Mouse (Mus musculus) spleen, postnatal 36 days (tissue): ENCODE measurements at regions not wholly inside any gene's neighbourhood (a gene's known extent, or its start where the extent isn't known, plus 50 kb on each side); places are given as distances from the start of the nearest gene placed in this dataset.
"Not testable (repeated sequence)": the region's sequence is repeated elsewhere in the genome, so short reads cannot be mapped to it uniquely, and the experiment has no call there.

Source experiments
- DNase-seq, 2 experiments: peaks; one replicate each; pipeline ENCODE4 v3.0.0; 2022; ENCODE audit warnings: low spot score in 2 of 2, mixed read lengths in 1 of 2

- no peak for DNase-seq
Observed at GRCm38 (mm10) chr11:63211501-63211900, 82.7 kb downstream of the Pmp22 start.

- peak; percentile 13 to 21 for DNase-seq
Observed at GRCm38 (mm10) chr11:63213043-63213442, 84.3 kb downstream of the Pmp22 start.

- no peak for DNase-seq
Observed at GRCm38 (mm10) chr11:63213901-63214425, 85.2 kb downstream of the Pmp22 start.

GRCm38 (mm10) chr11:63215993-63216392, 87.2 kb downstream of the Pmp22 start:
- DNase-seq, result no peak

GRCm38 (mm10) chr11:63217049-63217448, 88.3 kb downstream of the Pmp22 start:
- no peak for DNase-seq

GRCm38 (mm10) chr11:63226471-63226870, 97.7 kb downstream of the Pmp22 start:
- DNase-seq, result no peak

GRCm38 (mm10) chr11:63230786-63231185, 102.0 kb downstream of the Pmp22 start:
- DNase-seq, result peak; percentile 3 to 17

- no peak for DNase-seq
Observed at GRCm38 (mm10) chr11:63233172-63233966, 104.6 kb downstream of the Pmp22 start.

GRCm38 (mm10) chr11:63234481-63234880, 105.7 kb downstream of the Pmp22 start:
- no peak for DNase-seq

GRCm38 (mm10) chr11:63238655-63239054, 109.9 kb downstream of the Pmp22 start:
- no peak for DNase-seq

- no peak for DNase-seq
Observed at GRCm38 (mm10) chr11:63243906-63244416, 115.2 kb downstream of the Pmp22 start.

GRCm38 (mm10) chr11:63245041-63245440, 116.3 kb downstream of the Pmp22 start:
- DNase-seq, result no peak

- DNase-seq, result no peak
Observed at GRCm38 (mm10) chr11:63246052-63246661, 117.4 kb downstream of the Pmp22 start.

GRCm38 (mm10) chr11:63252012-63252856, 123.5 kb downstream of the Pmp22 start:
- no peak for DNase-seq

GRCm38 (mm10) chr11:63252968-63253602, 124.3 kb downstream of the Pmp22 start:
- no peak for DNase-seq

- no peak for DNase-seq
Observed at GRCm38 (mm10) chr11:63264432-63265061, 135.8 kb downstream of the Pmp22 start.

- not testable (repeated sequence) for DNase-seq
Observed at GRCm38 (mm10) chr11:63266290-63266689, 137.5 kb downstream of the Pmp22 start.

- DNase-seq, result no peak
Observed at GRCm38 (mm10) chr11:63276641-63277040, 147.9 kb downstream of the Pmp22 start.

GRCm38 (mm10) chr11:63281839-63282238, 153.1 kb downstream of the Pmp22 start:
- no peak for DNase-seq

- DNase-seq, result no peak
Observed at GRCm38 (mm10) chr11:63282541-63282940, 153.8 kb downstream of the Pmp22 start.

GRCm38 (mm10) chr11:63286026-63286425, 157.2 kb downstream of the Pmp22 start:
- DNase-seq, result no peak
